In genomic region chr5:150186676-150187075, GRCm38 (mm10) we compare ENCODE assay signal across 20 mouse cellular contexts.
"Had no signal": no experiment of that assay in that cellular context is flagged by ENCODE, and none has a peak within 500 bp of the region (broad histone marks: within the 10 kb centered on the region; RNA-seq: fewer than 3 reads in every experiment).

No protein-coding gene starts in this region.

- H3K27ac ChIP-seq: limb, embryonic 12.5 days; limb, embryonic 15.5 days; midbrain, embryonic 10.5 days; midbrain, embryonic 13.5 days; neural tube, embryonic 13.5 days; stomach, embryonic 15.5 days had no signal

- ATAC-seq: midbrain, embryonic 13.5 days; midbrain, embryonic 16.5 days had no signal

- H3K9me3 ChIP-seq: limb, embryonic 15.5 days; stomach, embryonic 15.5 days had no signal

- H3K36me3 ChIP-seq: limb, embryonic 12.5 days; limb, embryonic 15.5 days; midbrain, embryonic 10.5 days; midbrain, embryonic 13.5 days; neural tube, embryonic 13.5 days; stomach, embryonic 15.5 days had no signal

- H3K4me1 ChIP-seq: limb, embryonic 12.5 days; limb, embryonic 15.5 days; midbrain, embryonic 10.5 days; midbrain, embryonic 13.5 days; neural tube, embryonic 13.5 days; stomach, embryonic 15.5 days had no signal

- H3K9ac ChIP-seq: limb, embryonic 12.5 days; limb, embryonic 15.5 days; midbrain, embryonic 13.5 days; neural tube, embryonic 13.5 days; stomach, embryonic 15.5 days had no signal

- H3K27me3 ChIP-seq: limb, embryonic 12.5 days; limb, embryonic 15.5 days; midbrain, embryonic 13.5 days; neural tube, embryonic 13.5 days; stomach, embryonic 15.5 days had no signal

- H3K4me2 ChIP-seq: limb, embryonic 12.5 days; limb, embryonic 15.5 days; midbrain, embryonic 13.5 days; neural tube, embryonic 13.5 days; stomach, embryonic 15.5 days had no signal

- DNase-seq: kidney, adult 11 months; kidney, adult 9 months; kidney, postnatal 14 days; kidney, postnatal 4 days; left cerebral cortex, postnatal 4 days; lung, adult 2 months; lung, postnatal 14 days; lung, postnatal 4 days; retina, postnatal 1 day; right cerebral cortex, postnatal 25 days; spleen, adult 18-20 months; thymus, postnatal 25 days had no signal

- H3K4me3 ChIP-seq: limb, embryonic 12.5 days; limb, embryonic 15.5 days; midbrain, embryonic 10.5 days; midbrain, embryonic 13.5 days; myocyte; neural tube, embryonic 13.5 days; stomach, embryonic 15.5 days had no signal
